Mouse (Mus musculus) hindbrain, embryonic 11.5 days (tissue): ENCODE data around the gene Svbp. TPM values are rescaled to one million over a fixed set of nuclear protein-coding genes. Genes with fewer than 3 reads are reported as not detected.

ENCODE experiments used
- ATAC-seq: fragments of 200-750 bp; cut with Nextera tagmentation; 2 replicates; pipeline ENCODE4 v1.8.0; 2017; ENCODE audit warnings: mild to moderate bottlenecking, moderate TSS enrichment, moderate library complexity; ENCODE audit not compliant: low FRiP score
- DNase-seq: peaks from one replicate; pipeline ENCODE4 v3.0.0-alpha.2; 2015; ENCODE audit warnings: low spot score
- H3K27ac ChIP-seq: fragments of 300-500 bp; sonication (generic); 2 replicates; pipeline ENCODE4 v1.5.1; 2014; ENCODE audit warnings: mild to moderate bottlenecking, low read depth, low read length
- H3K27me3 ChIP-seq: fragments of 300-500 bp; sonication (generic); 2 replicates; pipeline ENCODE4 v1.6.1; 2014; ENCODE audit warnings: mild to moderate bottlenecking, low read length, moderate library complexity, mixed read lengths; ENCODE audit not compliant: control insufficient read depth, insufficient read depth
- H3K36me3 ChIP-seq: fragments of 300-500 bp; sonication (generic); 2 replicates; pipeline ENCODE4 v1.6.1; 2014; ENCODE audit warnings: mild to moderate bottlenecking, low read length, moderate library complexity, mixed read lengths; ENCODE audit not compliant: control insufficient read depth, insufficient read depth
- H3K4me1 ChIP-seq: fragments of 300-500 bp; sonication (generic); replicated peaks from 2 replicates; pipeline ENCODE4 v1.6.1; 2014; ENCODE audit warnings: low read length, mixed read lengths; ENCODE audit not compliant: control insufficient read depth, insufficient read depth
- H3K4me2 ChIP-seq: fragments of 300-500 bp; sonication (generic); replicated peaks from 2 replicates; pipeline ENCODE4 v1.6.1; 2014; ENCODE audit warnings: mild to moderate bottlenecking, low read depth, low read length
- H3K4me3 ChIP-seq: fragments of 300-500 bp; sonication (generic); 2 replicates; pipeline ENCODE4 v1.5.1; 2014; ENCODE audit warnings: low read depth, low read length
- H3K9ac ChIP-seq: fragments of 300-500 bp; sonication (generic); 2 replicates; pipeline ENCODE4 v1.6.1; 2014; ENCODE audit warnings: low read depth, low read length
- H3K9me3 ChIP-seq: fragments of 300-500 bp; sonication (generic); 2 replicates; pipeline ENCODE4 v1.6.1; 2016; ENCODE audit warnings: low read length; ENCODE audit not compliant: control insufficient read depth
- WGBS: fragments of 180-500 bp; shearing (Covaris S2); extraction: QIAGEN DNeasy Blood & Tissue Kit; methylation state at CpG from one replicate; pipeline ENCODE4 v1.1.7; 2014; 5-methylcytosine and 5-hydroxymethylcytosine counted together
- polyA plus RNA-seq: library from polyadenylated mRNA; unstranded; fragments of >200 nt; fragmentation: Nextera tagmentation; extraction: Ambion mirVana; gene quantifications from 2 replicates; pipeline ENCODE4 v1.2.1, GENCODE M21; 2014

Svbp gene
- polyA plus RNA-seq, 1 experiment from 2014 or later = 201 TPM

GRCm38 (mm10) chr4:119245556-119245955, 50.5 kb downstream of the Svbp start:
- ATAC-seq (no peak), DNase-seq (no peak)
- Histone ChIP-seq H3K9me3 (no peaks in the 10 kb centered on the region), H3K4me3 (no peak overlapping the region), H3K4me1 (no peaks in the 10 kb centered on the region), H3K27ac (no peak overlapping the region), H3K4me2 (no peak overlapping the region), H3K36me3 (no peaks in the 10 kb centered on the region), H3K27me3 (no peaks in the 10 kb centered on the region), H3K9ac (no peak overlapping the region)
- WGBS = 83% methylated on average over 7 of the region's 7 CpGs

- ATAC-seq (no peak), DNase-seq (no peak)
- 80% methylated on average over 9 of the region's 9 CpGs for WGBS
- H3K9ac ChIP-seq = no peak overlapping the region
- no peaks in the 10 kb centered on the region for H3K9me3 ChIP-seq
- no peak overlapping the region for H3K4me2 ChIP-seq
- H3K27me3 ChIP-seq = no peaks in the 10 kb centered on the region
- no peaks in the 10 kb centered on the region for H3K4me1 ChIP-seq
- no peak overlapping the region for H3K27ac ChIP-seq
- H3K4me3 ChIP-seq = no peak overlapping the region
- no peaks in the 10 kb centered on the region for H3K36me3 ChIP-seq
Measured at GRCm38 (mm10) chr4:119245961-119246360, 50.9 kb downstream of the Svbp start.

- ATAC-seq (no peak), DNase-seq (no peak)
- Histone ChIP-seq H3K4me2 (no peak overlapping the region), H3K9ac (no peak overlapping the region), H3K36me3 (no peaks in the 10 kb centered on the region), H3K9me3 (no peaks in the 10 kb centered on the region), H3K4me3 (no peak overlapping the region), H3K27me3 (no peaks in the 10 kb centered on the region), H3K27ac (no peak overlapping the region), H3K4me1 (no peaks in the 10 kb centered on the region)
- 76% methylated on average over 14 of the region's 14 CpGs for WGBS
Measured at GRCm38 (mm10) chr4:119246688-119247225, 51.7 kb downstream of the Svbp start.

GRCm38 (mm10) chr4:119247462-119248235, 52.5 kb downstream of the Svbp start:
- H3K4me3 ChIP-seq = no peak overlapping the region
- no peak overlapping the region for H3K27ac ChIP-seq
- no peak overlapping the region for H3K4me2 ChIP-seq
- 30% methylated on average over 13 of the region's 13 CpGs for WGBS
- H3K27me3 ChIP-seq = no peaks in the 10 kb centered on the region
- peak; percentile 71 for ATAC-seq
- no peak overlapping the region for H3K9ac ChIP-seq
- no peaks in the 10 kb centered on the region for H3K36me3 ChIP-seq
- no peaks in the 10 kb centered on the region for H3K9me3 ChIP-seq
- no peaks in the 10 kb centered on the region for H3K4me1 ChIP-seq
- DNase-seq = peak; percentile 75

- no peak overlapping the region for H3K27ac ChIP-seq
Measured at GRCm38 (mm10) chr4:119248407-119248965, 53.4 kb downstream of the Svbp start.

More at GRCm38 (mm10) chr4:119248407-119248965, 53.4 kb downstream of the Svbp start:
- Histone ChIP-seq H3K4me2 (no peak overlapping the region), H3K9me3 (no peaks in the 10 kb centered on the region), H3K36me3 (no peaks in the 10 kb centered on the region), H3K27me3 (no peaks in the 10 kb centered on the region), H3K4me3 (no peak overlapping the region), H3K9ac (no peak overlapping the region), H3K4me1 (no peaks in the 10 kb centered on the region)
- WGBS = 89% methylated on average over 11 of the region's 11 CpGs
- ATAC-seq = no peak
- DNase-seq = no peak

Other genes starting within 250 kb of the Svbp start
- not detected in 2 replicates for gene Lao1, start 233.7 kb upstream of the Svbp start, polyA plus RNA-seq
- 134 and 137 TPM in 2 replicates for gene Slc2a1, start 86.6 kb upstream of the Svbp start, polyA plus RNA-seq
- gene Zfp691, start 21.1 kb upstream of the Svbp start, polyA plus RNA-seq = 7.4 and 8.3 TPM in 2 replicates
- gene Ermap, start 5.3 kb upstream of the Svbp start, polyA plus RNA-seq = 9.9 and 11.1 TPM in 2 replicates
- not detected in 2 replicates for gene Tmem269, start 22.9 kb downstream of the Svbp start, polyA plus RNA-seq
- 31.1 and 37.0 TPM in 2 replicates for gene AU022252, start 37.4 kb downstream of the Svbp start, polyA plus RNA-seq
- gene P3h1, start 37.6 kb downstream of the Svbp start, polyA plus RNA-seq = 15.4 and 17.9 TPM in 2 replicates
- gene Cldn19, start 60.1 kb downstream of the Svbp start, polyA plus RNA-seq = 0.18 and 0.25 TPM in 2 replicates
- 1,193 and 1,290 TPM in 2 replicates for gene Ybx1, start 99.3 kb downstream of the Svbp start, polyA plus RNA-seq
- 109 and 115 TPM in 2 replicates for gene Ppih, start 125.2 kb downstream of the Svbp start, polyA plus RNA-seq
- 12.6 and 13.9 TPM in 2 replicates for gene Ccdc30, start 220.2 kb downstream of the Svbp start, polyA plus RNA-seq
- gene Ppcs, start 227.1 kb downstream of the Svbp start, polyA plus RNA-seq = 21.0 and 25.5 TPM in 2 replicates
- gene Zmynd12, start 227.5 kb downstream of the Svbp start, polyA plus RNA-seq = 0.23 and 0.29 TPM in 2 replicates